Mouse (Mus musculus) lung, postnatal 25 days (tissue): ENCODE measurements at regions not wholly inside any gene's neighbourhood (a gene's known extent, or its start where the extent isn't known, plus 50 kb on each side); places are given as distances from the start of the nearest gene placed in this dataset.
A peak's percentile ranks its signal among the peaks of the same experiment; 100 is the strongest.

Source experiments
- DNase-seq: peaks from one replicate; pipeline ENCODE4 v3.0.0; 2022; ENCODE audit warnings: low spot score

DNA sequence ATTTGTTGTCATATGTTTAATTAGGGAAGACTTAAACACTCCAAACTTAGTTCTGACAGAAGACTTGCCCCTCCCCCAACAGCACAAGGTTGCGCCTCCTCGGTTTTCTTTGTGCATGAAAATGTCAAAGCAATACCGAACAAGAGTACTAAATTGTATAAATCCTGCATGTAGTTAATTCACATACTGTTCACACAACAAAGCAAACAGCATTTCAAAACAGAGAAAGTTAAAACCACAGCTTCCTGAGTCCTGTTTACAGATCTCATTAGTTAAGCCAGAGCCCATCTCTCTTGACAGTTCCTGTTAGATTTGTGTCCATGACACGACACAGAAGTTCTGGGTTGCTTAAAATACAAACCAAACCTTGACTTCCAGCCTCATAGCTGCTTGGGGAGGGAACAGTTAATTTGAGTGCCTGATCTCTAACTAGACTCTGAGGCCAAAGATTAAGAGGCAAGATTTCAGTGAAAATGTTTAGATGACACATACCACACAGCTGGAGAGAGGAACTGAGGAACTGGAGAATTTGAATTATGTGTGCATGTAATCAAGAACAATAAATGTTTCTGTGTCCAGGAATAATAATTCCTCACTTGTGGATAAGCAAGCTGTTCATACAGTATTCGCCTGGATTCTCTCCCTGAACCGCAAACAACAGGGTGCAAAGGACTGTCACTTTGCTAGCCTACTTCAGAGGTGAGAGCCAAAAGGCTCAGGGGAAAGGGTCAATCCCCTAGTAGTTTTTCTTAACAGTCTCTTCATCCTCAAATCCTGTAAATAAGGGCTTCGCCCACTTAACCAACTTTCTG is 113.3 kb upstream of the Tbl1xr1 start:
- DNase-seq, result peak; percentile 41

- no peak for DNase-seq
Observed at GRCm38 (mm10) chr3:21963733-21964351, 112.6 kb upstream of the Tbl1xr1 start.

GRCm38 (mm10) chr3:21964438-21964837 is 112.0 kb upstream of the Tbl1xr1 start:
- no peak for DNase-seq

DNA sequence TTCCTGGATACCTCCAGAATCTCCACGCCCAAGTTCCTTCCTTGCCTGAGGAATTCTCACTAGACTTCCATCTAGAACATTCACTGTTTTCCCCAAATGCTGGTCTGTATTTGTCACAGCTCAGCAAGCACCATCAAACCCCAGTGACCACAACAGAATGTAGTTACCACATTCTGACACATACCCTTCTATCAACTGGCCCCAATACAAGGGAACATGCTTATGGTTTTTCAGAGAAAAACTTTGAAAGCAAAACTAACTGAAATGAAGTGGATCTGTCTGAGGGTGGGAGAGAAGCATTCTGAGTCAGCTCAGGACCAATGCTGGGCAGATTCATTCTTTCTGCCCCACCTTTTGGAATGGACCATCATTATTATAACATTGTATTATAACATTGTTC is 110.9 kb upstream of the Tbl1xr1 start:
- no peak for DNase-seq

DNA sequence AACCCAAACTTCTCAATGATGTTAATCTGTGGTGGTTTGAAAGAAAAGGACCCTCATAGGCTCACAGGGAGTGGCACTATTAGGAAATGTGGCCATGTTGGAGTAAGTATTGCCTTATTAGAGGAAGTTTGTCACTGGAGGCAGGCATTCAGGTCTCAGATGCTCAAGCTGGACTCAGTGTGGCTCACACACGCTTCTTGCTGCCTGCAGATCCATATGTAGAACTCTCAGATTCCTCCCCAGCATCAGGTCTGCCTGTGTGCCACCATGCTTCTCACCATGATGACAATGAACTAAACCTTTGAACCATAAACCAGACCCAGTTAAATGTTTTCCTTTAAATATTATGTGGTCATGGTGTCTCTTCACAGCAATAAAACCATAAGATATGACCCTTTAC is 104.7 kb upstream of the Tbl1xr1 start:
- DNase-seq, result no peak

DNA sequence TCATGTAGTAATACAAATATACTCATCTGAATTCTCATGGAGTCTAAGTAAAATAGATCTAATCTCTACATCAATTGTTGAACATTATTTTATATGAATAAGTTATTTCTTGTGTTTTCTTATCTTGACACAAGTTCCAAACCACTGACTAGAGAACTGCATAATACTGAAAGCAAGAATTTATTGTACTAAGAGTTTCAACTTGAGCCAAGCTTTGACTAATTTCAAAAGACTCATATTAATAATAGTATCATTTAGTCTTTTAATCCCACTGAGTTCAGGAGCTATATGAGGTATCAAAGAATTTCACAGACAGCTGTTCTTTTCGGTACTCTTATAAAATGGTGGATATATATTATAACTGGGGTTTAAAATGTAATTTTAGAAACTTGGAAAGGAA is 103.3 kb upstream of the Tbl1xr1 start:
- no peak for DNase-seq

DNA sequence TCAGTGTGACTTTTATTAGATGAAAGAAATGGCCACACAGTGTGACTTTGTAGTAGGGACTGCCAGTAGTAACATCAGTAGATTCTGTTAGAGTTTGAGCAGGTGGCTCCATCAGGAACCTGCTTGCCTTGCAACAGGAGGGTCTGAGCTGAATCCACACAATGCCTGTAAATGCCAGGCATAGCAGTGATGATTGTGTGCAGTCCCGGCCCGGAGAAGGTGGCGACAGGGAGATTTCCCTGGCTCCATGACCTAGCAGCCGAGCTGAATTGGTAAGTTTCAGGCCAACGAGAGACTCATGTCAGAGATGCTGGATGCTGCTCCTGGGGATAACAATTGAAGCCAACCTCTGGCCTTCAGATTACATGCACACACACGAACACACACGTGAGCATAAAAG is 102.8 kb upstream of the Tbl1xr1 start:
- DNase-seq, result no peak

DNA sequence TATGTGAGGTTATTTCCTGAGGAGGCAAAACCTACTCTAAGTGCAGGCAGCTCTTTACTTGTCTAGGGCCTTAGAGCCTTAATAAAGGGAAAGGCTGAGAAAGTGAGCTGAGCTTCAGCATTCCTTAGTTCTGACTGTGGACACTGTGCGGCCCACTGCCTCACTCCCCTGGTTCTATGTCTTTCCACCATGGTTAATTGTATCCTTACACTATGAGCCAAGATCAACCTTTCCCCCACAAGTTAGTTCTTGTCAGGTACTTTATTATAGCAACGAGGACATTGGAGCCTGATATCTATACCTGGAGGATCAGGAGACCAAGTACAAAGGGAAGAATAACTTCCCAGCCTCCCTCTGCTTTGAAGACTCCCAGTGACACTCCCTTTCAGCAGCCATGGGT is 101.7 kb upstream of the Tbl1xr1 start:
- DNase-seq, result no peak

DNA sequence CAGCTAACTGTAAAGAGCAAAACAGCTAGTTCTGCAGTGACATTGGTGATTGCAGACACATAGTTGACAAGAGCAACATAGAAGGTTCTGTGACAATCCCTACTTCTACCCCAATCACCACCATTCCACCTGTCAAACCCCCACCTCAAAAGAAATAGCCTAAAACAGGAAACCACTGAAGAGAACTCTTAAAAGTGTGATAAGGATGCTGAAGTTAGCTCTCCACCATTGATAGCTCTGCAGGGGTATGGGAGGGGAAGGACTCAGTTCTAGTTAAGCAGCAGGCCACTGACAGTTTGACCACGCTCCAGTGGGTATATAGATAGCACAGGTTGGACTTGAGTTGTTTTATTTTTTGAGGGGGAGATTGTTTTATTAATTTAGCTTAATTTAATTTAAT is 98.7 kb upstream of the Tbl1xr1 start:
- no peak for DNase-seq

- no peak for DNase-seq
Observed at GRCm38 (mm10) chr3:21982991-21983390, 93.5 kb upstream of the Tbl1xr1 start.

- DNase-seq, result no peak
Observed at GRCm38 (mm10) chr3:21983993-21984725, 92.3 kb upstream of the Tbl1xr1 start.

GRCm38 (mm10) chr3:21984807-21985206 is 91.6 kb upstream of the Tbl1xr1 start:
- no peak for DNase-seq

GRCm38 (mm10) chr3:21986164-21986892 is 90.1 kb upstream of the Tbl1xr1 start:
- DNase-seq, result peak; percentile 80

GRCm38 (mm10) chr3:21986893-21987250 is 89.6 kb upstream of the Tbl1xr1 start:
- DNase-seq, result peak; percentile 57

DNA sequence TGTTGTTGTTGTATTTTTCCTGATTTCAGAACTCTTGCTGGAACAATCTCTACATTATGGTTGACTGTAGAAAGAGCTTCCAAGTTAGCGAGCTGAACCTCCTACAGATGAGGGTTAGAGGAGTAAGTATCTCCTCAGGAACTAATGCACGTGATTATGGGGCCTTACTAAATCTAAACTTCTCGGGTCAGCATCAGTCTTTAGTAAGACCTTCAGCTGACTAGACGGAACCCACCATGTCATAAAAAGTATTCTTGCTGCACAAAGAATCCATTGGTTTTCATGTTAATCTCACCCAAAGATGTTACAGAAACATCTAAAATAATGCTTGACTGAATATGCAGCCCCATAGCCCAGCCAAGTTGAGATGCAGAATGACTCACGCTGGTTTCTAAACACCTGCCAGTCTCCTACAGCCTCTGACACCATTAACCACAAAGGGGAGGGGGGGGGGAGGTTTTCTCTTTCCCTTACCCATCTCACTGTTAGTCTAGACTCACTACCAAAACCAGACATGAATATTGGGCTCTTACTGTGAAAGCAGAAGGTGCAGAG is 88.9 kb upstream of the Tbl1xr1 start:
- DNase-seq, result no peak

DNA sequence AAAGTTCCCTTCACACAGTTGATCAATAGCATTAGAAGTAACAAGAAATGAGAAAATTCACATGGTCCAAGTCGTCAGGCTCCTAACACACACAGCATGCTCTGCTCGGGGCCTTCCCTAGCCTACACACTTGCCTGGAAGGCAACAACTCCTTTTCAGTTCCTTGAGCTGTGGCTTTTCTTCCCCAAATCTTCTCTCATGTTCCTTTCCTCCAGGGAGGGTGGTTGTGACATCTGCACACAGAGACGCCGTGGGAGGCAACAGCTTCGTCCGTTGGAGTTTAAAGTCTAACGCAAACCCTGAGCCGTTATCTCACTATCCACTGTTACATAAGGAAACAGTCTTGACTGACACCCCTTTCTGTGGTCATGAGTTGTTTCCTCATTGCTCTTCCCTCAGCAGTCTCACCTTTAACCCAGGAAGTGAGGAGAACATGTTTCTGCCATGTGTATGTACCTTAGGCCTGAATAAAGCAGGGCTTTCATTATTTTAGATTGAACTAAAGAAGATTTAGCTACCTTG is 88.4 kb upstream of the Tbl1xr1 start:
- DNase-seq, result peak; percentile 56

- no peak for DNase-seq
Observed at GRCm38 (mm10) chr3:21990526-21990925, 85.9 kb upstream of the Tbl1xr1 start.

DNA sequence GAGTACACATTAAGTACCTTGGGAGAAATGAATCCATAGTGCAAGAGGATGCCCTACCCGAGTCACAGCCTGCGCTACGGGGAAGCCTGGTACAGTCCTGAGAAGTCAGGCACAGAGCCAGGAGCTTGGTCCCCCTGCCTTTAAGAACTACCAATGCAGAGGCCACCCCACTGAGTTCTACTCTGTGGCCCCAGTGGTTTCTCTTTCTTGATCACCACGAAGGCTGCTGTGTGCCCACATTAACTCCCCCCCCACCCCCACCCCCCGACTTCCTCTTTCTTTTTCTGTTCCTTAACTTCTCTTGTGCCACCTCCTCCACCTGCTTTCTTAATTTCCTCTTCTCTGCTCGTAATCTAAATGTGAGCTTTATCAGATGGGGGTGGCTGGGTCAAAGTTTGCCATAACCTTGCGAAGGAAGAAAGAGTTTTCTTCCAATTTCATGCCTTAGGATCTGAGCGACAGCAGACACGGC is 84.7 kb upstream of the Tbl1xr1 start:
- peak; percentile 39 for DNase-seq

DNA sequence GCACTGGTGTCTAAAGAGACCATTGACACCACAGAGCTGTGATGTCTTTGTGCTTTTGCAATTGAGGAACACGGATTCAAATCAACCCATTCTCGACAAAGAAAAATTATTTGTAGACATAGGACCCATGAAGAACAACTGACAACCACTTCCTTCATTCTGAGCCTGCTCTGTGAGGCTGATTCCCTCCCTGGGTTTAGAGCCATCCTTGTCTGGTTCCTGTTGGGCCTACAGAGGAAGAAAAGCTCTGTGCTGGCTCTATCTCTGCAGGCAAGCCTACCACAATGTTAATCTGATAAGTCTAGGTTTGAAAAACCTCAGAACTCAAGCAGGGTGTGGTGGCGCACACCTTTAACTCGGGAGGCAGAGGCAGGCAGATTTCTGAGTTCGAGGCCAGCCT is 84.2 kb upstream of the Tbl1xr1 start:
- no peak for DNase-seq

GRCm38 (mm10) chr3:21993961-21994360 is 82.5 kb upstream of the Tbl1xr1 start:
- DNase-seq, result no peak

GRCm38 (mm10) chr3:21995566-21996391 is 80.7 kb upstream of the Tbl1xr1 start:
- peak; percentile 43 for DNase-seq
